Mouse (Mus musculus) spleen, adult 2 months (tissue): Measurements from ENCODE around the gene Prmt3.

Experiments used
- CTCF ChIP-seq: fragments of 200-500 bp; IDR thresholded peaks from 2 replicates; pipeline ENCODE4 v1.5.1; 2011; ENCODE audit warnings: mild to moderate bottlenecking, inconsistent platforms; ENCODE audit not compliant: insufficient read depth, insufficient read length, insufficient replicate concordance; ENCODE audit errors: extremely low read depth
- POLR2A ChIP-seq: fragments of 200-500 bp; IDR thresholded peaks from 2 replicates; pipeline ENCODE4 v1.6.1; 2011; ENCODE audit warnings: low read depth, low read length, inconsistent platforms

- TF ChIP-seq CTCF (no peak), POLR2A (no peak)
Measured at GRCm38 (mm10) chr7:49824043-49824442, 45.9 kb downstream of the Prmt3 start.
